Mouse (Mus musculus) hindbrain, embryonic 16.5 days (tissue): ENCODE results near the gene Wwc1. TPM values are rescaled to one million over a fixed set of nuclear protein-coding genes. Genes with fewer than 3 reads are reported as not detected.

Source experiments
- ATAC-seq: fragments of 200-750 bp; cut with Nextera tagmentation; 2 replicates; pipeline ENCODE4 v1.8.0; 2017; ENCODE audit warnings: moderate TSS enrichment, moderate library complexity
- H3K27ac ChIP-seq: fragments of 300-500 bp; sonication (generic); 2 replicates; pipeline ENCODE4 v1.5.1; 2014; ENCODE audit warnings: low read depth, mild to moderate bottlenecking, control low read depth, low read length, moderate library complexity
- H3K27me3 ChIP-seq: fragments of 300-500 bp; sonication (generic); replicated peaks from 2 replicates; pipeline ENCODE4 v1.6.1; 2014; ENCODE audit warnings: low read length; ENCODE audit not compliant: control insufficient read depth, insufficient read depth
- H3K36me3 ChIP-seq: fragments of 300-500 bp; sonication (generic); 2 replicates; pipeline ENCODE4 v1.6.1; 2014; ENCODE audit warnings: mild to moderate bottlenecking, low read length, moderate library complexity, mixed read lengths; ENCODE audit not compliant: control insufficient read depth, insufficient read depth
- H3K4me1 ChIP-seq: fragments of 300-500 bp; sonication (generic); 2 replicates; pipeline ENCODE4 v1.6.1; 2014; ENCODE audit warnings: low read depth, low read length; ENCODE audit not compliant: control insufficient read depth, insufficient read depth
- H3K4me2 ChIP-seq: fragments of 300-500 bp; sonication (generic); 2 replicates; pipeline ENCODE4 v1.6.1; 2014; ENCODE audit warnings: mild to moderate bottlenecking, low read length, control low read depth, moderate library complexity
- H3K4me3 ChIP-seq: fragments of 300-500 bp; sonication (generic); 2 replicates; pipeline ENCODE4 v1.5.1; 2014; ENCODE audit warnings: mild to moderate bottlenecking, low read length, control low read depth, moderate library complexity
- H3K9ac ChIP-seq: fragments of 300-500 bp; sonication (generic); 2 replicates; pipeline ENCODE4 v1.6.1; 2014; ENCODE audit warnings: low read depth, mild to moderate bottlenecking, control low read depth, low read length, moderate library complexity
- H3K9me3 ChIP-seq: fragments of 300-500 bp; sonication (generic); 2 replicates; pipeline ENCODE4 v1.6.1; 2014; ENCODE audit warnings: mild to moderate bottlenecking, low read length, moderate library complexity; ENCODE audit not compliant: control insufficient read depth
- WGBS: fragments of 180-500 bp; shearing (Covaris S2); extraction: QIAGEN DNeasy Blood & Tissue Kit; methylation state at CpG from one replicate; pipeline ENCODE4 v1.1.7; 2014; 5-methylcytosine and 5-hydroxymethylcytosine counted together
- polyA plus RNA-seq: library from polyadenylated mRNA; unstranded; fragments of >200 nt; fragmentation: Nextera tagmentation; extraction: Ambion mirVana; gene quantifications from 2 replicates; pipeline ENCODE4 v1.2.1, GENCODE M21; 2015

Gene Wwc1
- polyA plus RNA-seq, 1 experiment from 2014 or later, result 7.8 TPM

DNA sequence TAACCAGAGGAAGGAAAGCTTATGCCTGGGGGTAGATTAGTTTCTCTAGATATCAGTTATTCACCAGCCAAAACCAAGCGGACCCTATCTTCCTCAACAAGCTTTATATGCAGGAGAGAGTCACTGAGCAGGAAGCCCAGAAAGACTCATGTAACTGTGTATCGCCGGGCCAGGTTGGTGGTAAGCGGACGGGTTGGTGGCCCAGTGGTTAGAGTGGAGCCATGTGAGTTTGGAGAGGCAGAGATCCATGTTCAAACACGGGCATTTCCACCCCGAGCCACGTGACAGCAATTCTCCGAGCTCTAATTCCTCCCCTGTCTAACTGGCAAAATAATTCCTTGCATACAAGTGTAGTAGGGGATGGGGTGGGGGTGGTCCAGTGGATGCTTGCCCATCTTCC, 32.4 kb downstream of the Wwc1 start:
- H3K4me1 ChIP-seq, result no peaks in the 10 kb centered on the region
- no peak overlapping the region for H3K4me2 ChIP-seq
- ATAC-seq, result no peak
- H3K9ac ChIP-seq, result no peak overlapping the region
- H3K9me3 ChIP-seq, result no peaks in the 10 kb centered on the region
- H3K27ac ChIP-seq, result no peak overlapping the region
- H3K4me3 ChIP-seq, result no peak overlapping the region
- 91% methylated on average over 9 of the region's 9 CpGs for WGBS
- H3K27me3 ChIP-seq, result no peaks in the 10 kb centered on the region
- H3K36me3 ChIP-seq, result no peaks in the 10 kb centered on the region

DNA sequence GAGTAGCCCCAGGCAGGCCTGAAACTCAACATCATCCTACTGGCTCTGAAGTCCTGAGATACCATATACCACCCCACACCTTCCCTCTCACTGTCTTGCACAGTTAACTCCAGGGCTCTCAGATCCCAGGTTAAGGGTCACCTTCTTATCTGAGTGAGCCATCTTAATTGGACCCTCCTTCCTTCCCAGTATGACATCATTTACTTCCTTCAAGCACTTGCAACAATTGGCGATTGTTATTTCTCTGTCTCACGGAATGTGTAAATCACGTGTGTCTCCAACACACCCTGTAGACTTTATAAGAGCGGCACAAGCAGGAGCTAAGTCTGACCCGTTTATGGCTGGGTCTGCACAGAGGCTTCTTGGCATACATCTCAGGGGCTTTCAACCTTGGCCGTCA, 35.1 kb downstream of the Wwc1 start:
- Histone ChIP-seq H3K4me1 (no peaks in the 10 kb centered on the region), H3K9me3 (no peaks in the 10 kb centered on the region), H3K4me3 (no peak overlapping the region), H3K4me2 (no peak overlapping the region), H3K9ac (no peak overlapping the region), H3K36me3 (no peaks in the 10 kb centered on the region), H3K27ac (no peak overlapping the region), H3K27me3 (no peaks in the 10 kb centered on the region)
- WGBS, result 74% methylated on average over 6 of the region's 6 CpGs
- no peak for ATAC-seq

- Histone ChIP-seq H3K4me1 (no peaks in the 10 kb centered on the region), H3K36me3 (no peaks in the 10 kb centered on the region), H3K4me2 (no peak overlapping the region), H3K9ac (no peak overlapping the region), H3K4me3 (no peak overlapping the region), H3K27ac (no peak overlapping the region), H3K9me3 (no peaks in the 10 kb centered on the region), H3K27me3 (no peaks in the 10 kb centered on the region)
- 0 out of 2 replicates have a peak, but pooled peaks have one; percentile 19 for ATAC-seq
- 91% methylated on average over 3 of the region's 3 CpGs for WGBS
Measured at GRCm38 (mm10) chr11:35941641-35942040, 38.7 kb downstream of the Wwc1 start.

DNA sequence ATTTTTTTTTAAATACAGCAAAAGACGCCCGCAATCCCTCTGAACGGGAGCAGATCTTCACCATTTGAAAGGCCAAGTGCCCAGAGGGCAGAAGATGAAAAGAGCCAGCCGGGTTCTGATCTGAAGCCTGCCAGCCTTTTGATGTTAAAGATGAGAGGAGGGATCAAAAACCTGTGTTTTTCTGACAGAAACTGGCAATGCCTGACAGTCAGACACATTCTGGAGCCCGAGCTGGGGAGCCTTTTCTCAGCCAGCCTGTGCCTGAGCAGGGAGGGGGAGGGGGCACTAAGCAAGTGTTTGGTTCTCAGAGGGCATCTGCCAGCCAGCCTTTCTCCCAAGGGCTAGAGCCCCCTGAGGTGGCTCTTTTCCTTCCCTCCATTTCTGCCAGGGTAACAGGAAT, 39.3 kb downstream of the Wwc1 start:
- Histone ChIP-seq H3K4me2 (no peak overlapping the region), H3K9me3 (no peaks in the 10 kb centered on the region), H3K27me3 (no peaks in the 10 kb centered on the region), H3K9ac (no peak overlapping the region), H3K4me1 (no peaks in the 10 kb centered on the region), H3K27ac (peak overlapping the region; percentile 25; the same call in 1 of the 2 replicates), H3K4me3 (no peak overlapping the region), H3K36me3 (no peaks in the 10 kb centered on the region)
- 41% methylated on average over 5 of the region's 5 CpGs for WGBS
- no peak for ATAC-seq

- no peak for ATAC-seq
- Histone ChIP-seq H3K4me2 (no peak overlapping the region), H3K9ac (no peak overlapping the region), H3K9me3 (no peaks in the 10 kb centered on the region), H3K27ac (no peak overlapping the region), H3K36me3 (no peaks in the 10 kb centered on the region), H3K4me3 (no peak overlapping the region), H3K4me1 (peaks cover 1% of the 10 kb centered on the region; the same call in 1 of the 2 replicates), H3K27me3 (no peaks in the 10 kb centered on the region)
- WGBS, result 49% methylated on average over 6 of the region's 6 CpGs
Measured at GRCm38 (mm10) chr11:35938790-35939385, 41.4 kb downstream of the Wwc1 start.

DNA sequence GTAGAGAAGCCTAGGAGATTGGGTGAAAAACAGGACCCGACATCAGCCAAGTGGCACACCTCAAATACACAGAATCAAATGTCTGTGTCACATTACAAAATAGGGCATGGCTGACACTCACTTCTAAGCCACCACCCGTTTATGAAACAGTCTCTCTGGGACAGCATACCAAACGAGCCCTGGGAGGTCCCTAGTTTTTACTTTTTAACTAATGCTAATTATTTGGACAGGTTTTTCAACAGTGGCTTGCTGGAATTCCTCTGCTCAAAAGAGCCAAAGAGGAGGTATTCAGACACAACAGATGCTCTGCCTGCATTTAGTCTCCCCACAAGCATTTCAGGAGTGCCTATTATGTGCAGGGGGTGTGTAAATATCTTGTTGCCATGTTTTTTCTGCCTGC, 44.7 kb downstream of the Wwc1 start:
- H3K4me3 ChIP-seq, result no peak overlapping the region
- 51% methylated on average over 3 of the region's 3 CpGs for WGBS
- H3K9me3 ChIP-seq, result no peaks in the 10 kb centered on the region
- H3K4me2 ChIP-seq, result no peak overlapping the region
- no peak for ATAC-seq
- no peak overlapping the region for H3K27ac ChIP-seq
- H3K4me1 ChIP-seq, result peaks cover 7% of the 10 kb centered on the region
- H3K9ac ChIP-seq, result no peak overlapping the region
- H3K27me3 ChIP-seq, result no peaks in the 10 kb centered on the region
- H3K36me3 ChIP-seq, result no peaks in the 10 kb centered on the region

DNA sequence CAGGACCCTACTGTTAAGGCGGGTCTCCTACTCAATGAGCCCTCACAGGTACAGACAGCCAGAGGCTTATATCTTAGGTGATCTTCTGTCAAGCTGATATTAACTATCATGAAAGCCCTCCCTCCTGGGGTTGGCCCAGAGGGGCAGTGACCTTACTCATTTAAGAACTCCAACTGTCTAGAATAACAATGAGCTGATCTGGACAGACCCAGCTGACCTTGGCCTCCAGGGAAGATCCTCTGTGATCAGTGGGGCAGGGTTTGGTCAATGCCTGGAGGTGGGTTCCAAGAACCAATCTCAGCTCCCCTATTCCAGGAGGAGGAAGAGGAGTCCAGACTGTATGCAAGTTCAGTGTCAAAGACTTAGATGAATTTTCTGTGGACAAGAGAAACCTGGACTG, 45.2 kb downstream of the Wwc1 start:
- ATAC-seq, result no peak
- peaks cover 7% of the 10 kb centered on the region for H3K4me1 ChIP-seq
- 95% methylated on average over 1 of the region's 1 CpGs for WGBS

DNA sequence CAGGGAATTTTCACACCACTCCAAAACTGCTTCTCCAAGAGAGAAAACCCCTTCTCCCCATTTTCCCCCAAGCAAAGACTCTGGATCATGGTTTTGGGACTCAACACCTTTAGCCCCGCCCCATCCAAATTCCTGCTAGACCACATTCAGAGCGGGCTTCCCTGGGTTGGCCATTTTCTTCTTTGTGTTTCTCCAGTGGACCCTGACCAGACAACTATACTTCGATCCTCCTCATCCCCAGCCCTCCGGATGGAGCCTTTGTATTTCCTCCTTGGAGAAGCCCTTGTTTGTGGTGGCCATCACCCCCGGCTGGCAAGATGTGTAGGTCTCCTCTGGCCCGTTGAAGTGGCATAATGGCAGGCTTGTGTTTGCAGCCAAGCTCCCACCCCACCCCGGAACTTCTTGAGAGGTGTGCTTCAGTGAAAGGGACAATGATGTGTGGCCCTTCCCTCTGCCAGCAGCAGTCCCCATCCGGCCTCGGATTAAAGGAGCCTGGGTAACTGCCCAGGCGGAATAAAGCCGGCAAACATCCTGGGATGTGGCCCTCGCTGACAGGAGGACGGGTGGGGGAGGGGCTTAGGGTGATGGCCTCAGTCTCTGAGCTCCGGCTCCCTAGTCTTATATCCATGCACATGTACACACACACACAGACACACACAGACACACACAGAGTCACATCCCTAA, 46.8 kb downstream of the Wwc1 start:
- peak; percentile 86 for ATAC-seq
- no peaks in the 10 kb centered on the region for H3K36me3 ChIP-seq
- 9% methylated on average over 14 of the region's 14 CpGs for WGBS
- peak overlapping the region; percentile 17; the same call in 1 of the 2 replicates for H3K4me2 ChIP-seq
- H3K4me1 ChIP-seq, result peaks cover 7% of the 10 kb centered on the region
- H3K27ac ChIP-seq, result peak overlapping the region; percentile 20; the same call in 1 of the 2 replicates
- H3K27me3 ChIP-seq, result no peaks in the 10 kb centered on the region
- H3K4me3 ChIP-seq, result no peak overlapping the region
- no peaks in the 10 kb centered on the region for H3K9me3 ChIP-seq
- 0 out of 2 replicates have a peak overlapping the region, but pooled peaks have one; percentile 11 for H3K9ac ChIP-seq

More for the DNA sequence above, 45.2 kb downstream of the Wwc1 start:
- no peak overlapping the region for H3K4me3 ChIP-seq
- no peak overlapping the region for H3K4me2 ChIP-seq
- H3K9me3 ChIP-seq, result no peaks in the 10 kb centered on the region
- no peaks in the 10 kb centered on the region for H3K36me3 ChIP-seq
- no peak overlapping the region for H3K9ac ChIP-seq
- H3K27ac ChIP-seq, result no peak overlapping the region
- H3K27me3 ChIP-seq, result no peaks in the 10 kb centered on the region

GRCm38 (mm10) chr11:35932121-35932885, 48.0 kb downstream of the Wwc1 start:
- no peak for ATAC-seq
- Histone ChIP-seq H3K4me1 (peaks cover 12% of the 10 kb centered on the region), H3K36me3 (no peaks in the 10 kb centered on the region), H3K27me3 (no peaks in the 10 kb centered on the region), H3K9me3 (no peaks in the 10 kb centered on the region), H3K27ac (peak overlapping the region; percentile 0; the same call in 1 of the 2 replicates), H3K4me3 (no peak overlapping the region), H3K4me2 (no peak overlapping the region), H3K9ac (no peak overlapping the region)
- 77% methylated on average over 14 of the region's 14 CpGs for WGBS
